Mouse (Mus musculus): ENCODE measurements around the gene Rchy1. TPM values are rescaled to one million over a fixed set of nuclear protein-coding genes. Genes with fewer than 3 reads are reported as not detected.

The Rchy1 gene
- total and polyA plus RNA-seq, 2 experiments from 2014 or later = 35.6 to 81.2 TPM

- WGBS = 89% methylated on average over 6 of the region's 6 CpGs
- no peak for TF ChIP-seq CTCF (IDR thresholded peaks at IDR 0.05; ENCODE audit: low read depth)
- no peak overlapping the region for H3K4me3 ChIP-seq (ENCODE audit: low read length)
- DNase-seq (ENCODE audit: low spot score) (no peak), ATAC-seq (no peak)
- H3K4me2 ChIP-seq (ENCODE audit: low read depth, low read length) = no peak overlapping the region
- no peaks in the 10 kb centered on the region for H3K4me1 ChIP-seq (ENCODE audit: insufficient read depth, low read length)
- no peak overlapping the region for H3K9ac ChIP-seq (replicated peaks; ENCODE audit: low read length)
- no peaks in the 10 kb centered on the region for H3K9me3 ChIP-seq (ENCODE audit: low read length)
- no peaks in the 10 kb centered on the region for H3K36me3 ChIP-seq (ENCODE audit: insufficient read depth, low read length)
- H3K27ac ChIP-seq = no peak overlapping the region
- H3K27me3 ChIP-seq (ENCODE audit: insufficient read depth, low read length) = no peaks in the 10 kb centered on the region
These were observed 28.5 kb upstream of the Rchy1 start for GRCm38 (mm10) chr5:91991191-91991937.

- Histone ChIP-seq H3K4me1 (ENCODE audit: insufficient read depth, low read length) (no peaks in the 10 kb centered on the region), H3K9me3 (ENCODE audit: low read length) (no peaks in the 10 kb centered on the region), H3K27ac (no peak overlapping the region), H3K4me2 (ENCODE audit: low read depth, low read length) (no peak overlapping the region), H3K27me3 (ENCODE audit: insufficient read depth, low read length) (no peaks in the 10 kb centered on the region), H3K9ac (replicated peaks; ENCODE audit: low read length) (no peak overlapping the region), H3K36me3 (ENCODE audit: insufficient read depth, low read length) (no peaks in the 10 kb centered on the region), H3K4me3 (ENCODE audit: low read length) (no peak overlapping the region)
- DNase-seq (ENCODE audit: low spot score) (no peak), ATAC-seq (no peak)
- WGBS = 67% methylated on average over 9 of the region's 9 CpGs
- TF ChIP-seq CTCF (IDR thresholded peaks at IDR 0.05; ENCODE audit: low read depth) = no peak
These were observed 26.4 kb upstream of the Rchy1 start for GRCm38 (mm10) chr5:91989261-91989660.

- no peak for TF ChIP-seq CTCF (IDR thresholded peaks at IDR 0.05; ENCODE audit: low read depth)
- no peak for ATAC-seq
- WGBS = 79% methylated on average over 2 of the region's 2 CpGs
These were observed 24.9 kb upstream of the Rchy1 start for GRCm38 (mm10) chr5:91987799-91988198.

GRCm38 (mm10) chr5:91987236-91987635, 24.4 kb upstream of the Rchy1 start, which contains the start of gene Odaph:
TSS of gene Odaph (plus strand) at chr5:91987475.
- ATAC-seq = no peak

More at GRCm38 (mm10) chr5:91987799-91988198, 24.9 kb upstream of the Rchy1 start:
- Histone ChIP-seq H3K27ac (no peak overlapping the region), H3K9me3 (ENCODE audit: low read length) (no peaks in the 10 kb centered on the region), H3K4me3 (ENCODE audit: low read length) (no peak overlapping the region), H3K9ac (replicated peaks; ENCODE audit: low read length) (no peak overlapping the region), H3K4me2 (ENCODE audit: low read depth, low read length) (no peak overlapping the region), H3K4me1 (ENCODE audit: insufficient read depth, low read length) (no peaks in the 10 kb centered on the region), H3K27me3 (ENCODE audit: insufficient read depth, low read length) (no peaks in the 10 kb centered on the region), H3K36me3 (ENCODE audit: insufficient read depth, low read length) (no peaks in the 10 kb centered on the region)
- DNase-seq (ENCODE audit: low spot score) = no peak

GRCm38 (mm10) chr5:91985721-91986120, 22.9 kb upstream of the Rchy1 start:
- H3K9ac ChIP-seq (replicated peaks; ENCODE audit: low read length) = no peak overlapping the region
- no peaks in the 10 kb centered on the region for H3K36me3 ChIP-seq (ENCODE audit: insufficient read depth, low read length)
- H3K4me2 ChIP-seq (ENCODE audit: low read depth, low read length) = no peak overlapping the region
- TF ChIP-seq CTCF (IDR thresholded peaks at IDR 0.05; ENCODE audit: low read depth) = no peak
- no peak for DNase-seq (ENCODE audit: low spot score)
- no peak for ATAC-seq
- 56% methylated on average over 2 of the region's 2 CpGs for WGBS
- H3K27ac ChIP-seq = no peak overlapping the region
- H3K27me3 ChIP-seq (ENCODE audit: insufficient read depth, low read length) = no peaks in the 10 kb centered on the region
- H3K4me1 ChIP-seq (ENCODE audit: insufficient read depth, low read length) = no peaks in the 10 kb centered on the region
- H3K4me3 ChIP-seq (ENCODE audit: low read length) = no peak overlapping the region
- no peaks in the 10 kb centered on the region for H3K9me3 ChIP-seq (ENCODE audit: low read length)

More at GRCm38 (mm10) chr5:91987236-91987635, 24.4 kb upstream of the Rchy1 start, which contains the start of gene Odaph:
- Histone ChIP-seq H3K36me3 (ENCODE audit: insufficient read depth, low read length) (no peaks in the 10 kb centered on the region), H3K4me3 (ENCODE audit: low read length) (no peak within 1 kb of the TSS), H3K9me3 (ENCODE audit: low read length) (no peaks in the 10 kb centered on the region), H3K9ac (replicated peaks; ENCODE audit: low read length) (no peak within 1 kb of the TSS), H3K27ac (no peak within 1 kb of the TSS), H3K4me1 (ENCODE audit: insufficient read depth, low read length) (no peaks in the 10 kb centered on the region), H3K27me3 (ENCODE audit: insufficient read depth, low read length) (no peaks in the 10 kb centered on the region), H3K4me2 (ENCODE audit: low read depth, low read length) (no peak within 1 kb of the TSS)
- no peak for TF ChIP-seq CTCF (IDR thresholded peaks at IDR 0.05; ENCODE audit: low read depth)
- DNase-seq (ENCODE audit: low spot score) = no peak
- 67% methylated on average over 4 of the region's 4 CpGs for WGBS

- 66% methylated on average over 2 of the region's 2 CpGs for WGBS
- H3K27me3 ChIP-seq (ENCODE audit: insufficient read depth, low read length) = no peaks in the 10 kb centered on the region
- no peak overlapping the region for H3K27ac ChIP-seq
- no peak overlapping the region for H3K4me2 ChIP-seq (ENCODE audit: low read depth, low read length)
- H3K9ac ChIP-seq (replicated peaks; ENCODE audit: low read length) = no peak overlapping the region
- no peak for DNase-seq (ENCODE audit: low spot score)
- ATAC-seq = no peak
- H3K9me3 ChIP-seq (ENCODE audit: low read length) = no peaks in the 10 kb centered on the region
- H3K4me3 ChIP-seq (ENCODE audit: low read length) = no peak overlapping the region
- no peaks in the 10 kb centered on the region for H3K4me1 ChIP-seq (ENCODE audit: insufficient read depth, low read length)
- no peak for TF ChIP-seq CTCF (IDR thresholded peaks at IDR 0.05; ENCODE audit: low read depth)
- no peaks in the 10 kb centered on the region for H3K36me3 ChIP-seq (ENCODE audit: insufficient read depth, low read length)
These were observed 20.6 kb upstream of the Rchy1 start for GRCm38 (mm10) chr5:91983490-91983889.

GRCm38 (mm10) chr5:91981176-91981840, 18.4 kb upstream of the Rchy1 start:
- H3K4me3 ChIP-seq (ENCODE audit: low read length) = no peak overlapping the region
- no peaks in the 10 kb centered on the region for H3K4me1 ChIP-seq (ENCODE audit: insufficient read depth, low read length)
- no peaks in the 10 kb centered on the region for H3K27me3 ChIP-seq (ENCODE audit: insufficient read depth, low read length)
- TF ChIP-seq CTCF (IDR thresholded peaks at IDR 0.05; ENCODE audit: low read depth) = no peak
- 94% methylated on average over 11 of the region's 11 CpGs for WGBS
- ATAC-seq (no peak), DNase-seq (ENCODE audit: low spot score) (no peak)
- H3K27ac ChIP-seq = no peak overlapping the region
- no peaks in the 10 kb centered on the region for H3K9me3 ChIP-seq (ENCODE audit: low read length)
- no peak overlapping the region for H3K4me2 ChIP-seq (ENCODE audit: low read depth, low read length)
- H3K9ac ChIP-seq (replicated peaks; ENCODE audit: low read length) = no peak overlapping the region
- H3K36me3 ChIP-seq (ENCODE audit: insufficient read depth, low read length) = no peaks in the 10 kb centered on the region
